Mouse (Mus musculus) hindbrain, postnatal 0 days (tissue): ENCODE data around the gene Pafah2. TPM values are rescaled to one million over a fixed set of nuclear protein-coding genes. Genes with fewer than 3 reads are reported as not detected.

ENCODE experiments used
- ATAC-seq: fragments of 200-750 bp; cut with Nextera tagmentation; 2 replicates; pipeline ENCODE4 v1.8.0; 2017; ENCODE audit warnings: mild to moderate bottlenecking, moderate TSS enrichment, moderate library complexity
- DNase-seq: peaks from one replicate; pipeline ENCODE4 v3.0.0-alpha.2; 2015; ENCODE audit warnings: low spot score
- H3K27ac ChIP-seq: fragments of 300-500 bp; sonication (generic); 2 replicates; pipeline ENCODE4 v1.5.1; 2014; ENCODE audit warnings: mild to moderate bottlenecking
- H3K27me3 ChIP-seq: fragments of 300-500 bp; sonication (generic); 2 replicates; pipeline ENCODE4 v1.6.1; 2014; ENCODE audit warnings: low read length, mixed read lengths; ENCODE audit not compliant: insufficient read depth
- H3K36me3 ChIP-seq: fragments of 300-500 bp; sonication (generic); 2 replicates; pipeline ENCODE4 v1.6.1; 2014; ENCODE audit warnings: low read length, mixed read lengths; ENCODE audit not compliant: insufficient read depth
- H3K4me1 ChIP-seq: fragments of 300-500 bp; sonication (generic); 2 replicates; pipeline ENCODE4 v1.6.1; 2014; ENCODE audit warnings: antibody characterized with exemption, low read length, mixed read lengths; ENCODE audit not compliant: insufficient read depth
- H3K4me2 ChIP-seq: fragments of 300-500 bp; sonication (generic); 2 replicates; pipeline ENCODE4 v1.6.1; 2014; ENCODE audit warnings: low read depth, mild to moderate bottlenecking, low read length, moderate library complexity, mixed read lengths
- H3K4me3 ChIP-seq: fragments of 300-500 bp; sonication (generic); 2 replicates; pipeline ENCODE4 v1.5.1; 2014; ENCODE audit warnings: low read length
- H3K9ac ChIP-seq: fragments of 300-500 bp; sonication (generic); replicated peaks from 2 replicates; pipeline ENCODE4 v1.6.1; 2014; ENCODE audit warnings: mild to moderate bottlenecking, low read length, moderate library complexity, mixed read lengths
- H3K9me3 ChIP-seq: fragments of 300-500 bp; sonication (generic); 2 replicates; pipeline ENCODE4 v1.6.1; 2016; ENCODE audit warnings: low read length, mixed read lengths
- CTCF ChIP-seq: IDR thresholded peaks from 2 replicates; pipeline ENCODE4 v1.5.1; 2016; ENCODE audit warnings: antibody characterized with exemption, control low read depth, low read depth
- WGBS: fragments of 180-500 bp; shearing (Covaris S2); extraction: QIAGEN DNeasy Blood & Tissue Kit; methylation state at CpG from one replicate; pipeline ENCODE4 v1.1.7; 2014; 5-methylcytosine and 5-hydroxymethylcytosine counted together
- polyA plus RNA-seq: library from polyadenylated mRNA; unstranded; fragments of >200 nt; fragmentation: Nextera tagmentation; extraction: Ambion mirVana; gene quantifications from 2 replicates; pipeline ENCODE4 v1.2.1, GENCODE M21; 2015
- total RNA-seq: library from RNA; depleted of rRNA; stranded (reverse); fragments of >200 nt; gene quantifications from 2 replicates; pipeline ENCODE4 v1.2.3, GENCODE M21; 2014

Pafah2 gene
- total and polyA plus RNA-seq, 2 experiments from 2014 or later: 6.7 to 17.9 TPM

DNA sequence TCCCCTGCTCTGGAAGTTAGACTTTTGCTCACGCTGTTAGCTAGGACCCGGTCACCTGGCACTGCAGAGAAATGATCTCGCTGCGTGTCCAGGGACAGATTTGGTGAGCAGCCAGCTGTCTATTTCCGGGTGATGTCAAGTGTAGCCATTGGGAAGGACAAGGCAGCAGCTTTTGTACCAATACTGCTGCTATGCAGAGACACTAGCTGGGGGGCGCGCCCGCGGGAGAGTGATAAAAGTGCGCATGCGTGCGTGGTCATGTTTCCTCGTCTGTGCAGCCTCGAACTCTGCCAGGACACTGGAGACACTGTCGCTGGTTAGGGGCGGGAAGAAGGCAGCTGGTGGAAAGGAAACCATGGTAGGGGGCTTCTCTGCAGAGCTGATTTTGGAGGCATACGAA is 20.1 kb downstream of the Pafah2 start:
- H3K9me3 ChIP-seq: no peaks in the 10 kb centered on the region
- H3K4me3 ChIP-seq: no peak overlapping the region
- no peak overlapping the region for H3K9ac ChIP-seq
- H3K4me1 ChIP-seq: no peaks in the 10 kb centered on the region
- TF ChIP-seq CTCF: no peak
- H3K27ac ChIP-seq: peak overlapping the region; percentile 41; the same call in 1 of the 2 replicates
- ATAC-seq: no peak
- peak; percentile 49 for DNase-seq
- 57% methylated on average over 17 of the region's 17 CpGs for WGBS
- no peaks in the 10 kb centered on the region for H3K36me3 ChIP-seq
- H3K27me3 ChIP-seq: no peaks in the 10 kb centered on the region
- H3K4me2 ChIP-seq: no peak overlapping the region

DNA sequence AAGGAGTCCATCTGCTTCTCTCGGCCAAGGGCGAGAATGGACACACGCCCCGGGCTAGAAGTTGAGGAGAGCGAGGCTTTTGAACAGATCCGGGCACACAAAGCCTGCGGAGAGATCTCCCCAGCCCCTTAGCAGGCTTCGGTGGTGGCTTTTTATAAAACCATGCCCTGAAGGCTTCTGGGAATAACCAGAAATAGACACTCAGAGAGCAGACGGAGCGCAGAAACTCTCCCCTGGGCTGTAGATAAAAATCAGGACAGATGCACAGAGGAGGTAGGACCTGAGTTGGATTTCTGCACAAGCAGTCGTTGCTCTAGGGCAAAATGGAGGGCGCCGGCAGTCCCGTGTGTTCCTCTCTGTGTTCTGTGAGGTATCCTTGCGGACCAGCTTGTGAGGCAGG is 20.5 kb downstream of the Pafah2 start:
- TF ChIP-seq CTCF: no peak
- no peak overlapping the region for H3K4me3 ChIP-seq
- ATAC-seq: no peak
- no peak for DNase-seq
- H3K4me1 ChIP-seq: no peaks in the 10 kb centered on the region
- H3K9ac ChIP-seq: no peak overlapping the region
- H3K36me3 ChIP-seq: no peaks in the 10 kb centered on the region
- H3K27ac ChIP-seq: peak overlapping the region; percentile 41; the same call in 1 of the 2 replicates
- no peak overlapping the region for H3K4me2 ChIP-seq
- 58% methylated on average over 15 of the region's 15 CpGs for WGBS
- no peaks in the 10 kb centered on the region for H3K27me3 ChIP-seq
- no peaks in the 10 kb centered on the region for H3K9me3 ChIP-seq

DNA sequence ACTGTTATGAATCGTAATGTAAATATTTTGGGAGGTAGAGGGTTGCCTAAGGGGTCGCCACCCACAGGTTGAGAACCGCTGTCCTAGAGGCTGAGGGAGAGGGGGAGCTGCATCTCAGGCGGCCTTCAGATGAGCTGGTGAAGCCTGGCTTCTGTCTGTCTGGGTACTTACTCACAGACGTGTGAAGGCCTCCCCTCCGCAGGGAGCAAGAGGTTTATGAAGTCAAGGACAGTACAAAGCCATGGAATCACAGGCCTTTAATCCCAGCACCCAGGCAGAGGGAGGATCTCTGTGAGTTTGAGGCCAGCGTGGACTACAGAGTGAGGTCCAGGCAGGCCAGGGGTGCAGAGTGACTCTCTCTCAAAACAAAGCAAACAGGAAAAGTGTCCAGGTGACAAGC is 21.0 kb downstream of the Pafah2 start:
- no peaks in the 10 kb centered on the region for H3K4me1 ChIP-seq
- DNase-seq: no peak
- 72% methylated on average over 7 of the region's 7 CpGs for WGBS
- H3K36me3 ChIP-seq: no peaks in the 10 kb centered on the region
- ATAC-seq: no peak
- no peak overlapping the region for H3K4me2 ChIP-seq
- TF ChIP-seq CTCF: no peak
- no peaks in the 10 kb centered on the region for H3K27me3 ChIP-seq
- no peak overlapping the region for H3K9ac ChIP-seq
- no peaks in the 10 kb centered on the region for H3K9me3 ChIP-seq
- H3K4me3 ChIP-seq: no peak overlapping the region
- H3K27ac ChIP-seq: 0 out of 2 replicates have a peak overlapping the region, but pooled peaks have one; percentile 41

DNA sequence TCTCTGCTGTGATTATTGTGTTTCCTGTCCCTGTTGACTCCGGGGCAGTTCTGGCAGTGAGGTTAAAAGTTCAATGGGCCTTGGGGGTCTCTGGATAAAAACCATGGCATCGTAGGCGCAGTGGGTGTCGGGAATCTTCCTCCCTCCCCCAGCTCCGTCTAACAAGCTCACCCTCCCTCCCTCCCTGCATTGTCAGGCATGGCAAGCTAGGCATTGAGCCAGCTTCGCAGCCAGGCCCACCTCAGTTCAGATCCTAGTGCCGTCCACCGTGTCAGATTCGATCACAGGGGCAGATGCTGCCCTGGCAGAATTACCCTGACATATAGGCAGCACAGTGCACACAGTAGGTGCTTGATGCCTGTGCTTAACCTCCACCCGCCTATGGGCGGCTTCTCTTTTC is 25.9 kb downstream of the Pafah2 start:
- no peak overlapping the region for H3K4me2 ChIP-seq
- H3K36me3 ChIP-seq: no peaks in the 10 kb centered on the region
- no peak for TF ChIP-seq CTCF
- H3K9me3 ChIP-seq: no peaks in the 10 kb centered on the region
- no peak for ATAC-seq
- no peak overlapping the region for H3K4me3 ChIP-seq
- no peaks in the 10 kb centered on the region for H3K27me3 ChIP-seq
- 39% methylated on average over 11 of the region's 11 CpGs for WGBS
- H3K9ac ChIP-seq: no peak overlapping the region
- H3K4me1 ChIP-seq: no peaks in the 10 kb centered on the region
- no peak for DNase-seq
- no peak overlapping the region for H3K27ac ChIP-seq

DNA sequence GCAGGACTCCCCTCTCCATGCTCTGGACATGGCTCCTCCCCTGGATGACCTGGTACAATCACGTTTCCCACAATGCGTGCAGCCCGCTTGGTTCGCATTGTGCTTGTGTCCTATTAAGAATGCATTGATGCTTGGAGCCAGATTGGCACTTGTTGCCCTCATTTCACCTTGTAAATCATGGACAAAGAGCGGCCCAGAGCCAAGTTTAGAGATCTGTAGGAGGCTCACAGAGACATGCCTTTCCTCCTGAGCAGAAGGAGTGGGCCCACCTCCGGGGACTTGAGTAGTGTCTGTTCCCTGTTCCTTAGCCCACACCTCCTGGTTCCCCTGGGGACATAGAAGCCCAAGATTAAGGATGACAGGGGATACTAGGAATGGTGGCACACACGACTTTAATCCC is 27.8 kb downstream of the Pafah2 start:
- Histone ChIP-seq H3K9ac (no peak overlapping the region), H3K4me2 (no peak overlapping the region), H3K27me3 (no peaks in the 10 kb centered on the region), H3K27ac (no peak overlapping the region), H3K9me3 (no peaks in the 10 kb centered on the region), H3K4me1 (no peaks in the 10 kb centered on the region), H3K36me3 (no peaks in the 10 kb centered on the region), H3K4me3 (no peak overlapping the region)
- no peak for TF ChIP-seq CTCF
- WGBS: 76% methylated on average over 7 of the region's 7 CpGs
- DNase-seq (no peak), ATAC-seq (no peak)

DNA sequence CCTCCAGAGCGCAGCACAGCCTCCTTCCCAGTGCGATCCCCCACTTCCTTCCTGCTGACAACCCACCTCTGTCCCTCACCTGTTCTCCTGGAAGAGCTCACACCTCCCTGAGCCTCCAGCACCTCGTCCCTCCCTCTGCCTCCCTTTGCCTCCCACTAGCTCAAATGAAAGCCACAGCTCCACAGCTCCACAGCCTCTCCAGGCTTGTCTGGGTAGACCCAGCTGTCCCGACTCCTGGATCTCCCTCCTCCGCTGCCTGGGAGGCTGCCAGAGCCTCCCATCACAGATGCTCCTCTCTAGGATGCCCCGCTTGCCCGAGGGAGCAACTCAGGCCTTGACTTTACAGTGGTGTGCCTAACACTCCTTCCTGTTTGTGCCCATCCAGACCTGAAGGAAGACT is 29.0 kb downstream of the Pafah2 start:
- ATAC-seq (no peak), DNase-seq (no peak)
- Histone ChIP-seq H3K27ac (no peak overlapping the region), H3K36me3 (no peaks in the 10 kb centered on the region), H3K4me3 (no peak overlapping the region), H3K27me3 (no peaks in the 10 kb centered on the region), H3K4me1 (peaks cover 5% of the 10 kb centered on the region), H3K9me3 (no peaks in the 10 kb centered on the region), H3K4me2 (no peak overlapping the region), H3K9ac (no peak overlapping the region)
- 66% methylated on average over 7 of the region's 7 CpGs for WGBS
- no peak for TF ChIP-seq CTCF

DNA sequence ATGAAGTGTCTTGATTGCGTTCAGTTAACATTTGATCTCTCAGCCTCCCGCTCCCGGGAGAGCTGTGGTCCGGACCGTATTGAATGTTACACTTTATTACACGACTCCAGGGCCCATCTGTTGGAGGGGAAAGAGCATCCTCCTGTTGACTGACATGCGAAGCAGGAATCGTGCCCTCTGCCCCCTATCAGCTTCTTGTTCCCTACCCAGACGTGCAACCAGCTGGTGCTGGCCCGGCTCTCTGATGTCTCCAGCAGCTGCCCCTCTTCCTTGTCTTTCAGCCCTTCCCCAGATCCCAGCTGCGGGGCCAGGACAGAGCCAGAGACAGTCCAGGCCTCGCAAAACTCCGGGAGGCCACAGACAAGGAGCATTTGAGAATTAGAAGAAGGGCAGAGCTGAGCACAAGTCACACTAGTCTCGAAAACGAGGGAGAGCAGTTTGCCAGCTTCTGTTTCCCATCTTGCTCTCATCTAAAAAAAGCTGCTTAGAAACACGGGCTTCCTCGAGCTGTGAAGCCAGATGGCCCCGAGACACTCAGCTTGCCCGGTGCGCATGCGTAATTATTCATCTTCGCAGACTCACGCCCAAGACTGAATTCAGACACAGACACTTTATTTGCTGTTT is 34.4 kb downstream of the Pafah2 start:
- Histone ChIP-seq H3K27ac (peak overlapping the region; percentile 83), H3K4me2 (peak overlapping the region; percentile 23), H3K4me3 (no peak overlapping the region), H3K27me3 (no peaks in the 10 kb centered on the region), H3K9ac (0 out of 2 replicates have a peak overlapping the region, but pooled peaks have one; percentile 26), H3K9me3 (no peaks in the 10 kb centered on the region), H3K4me1 (peaks cover 17% of the 10 kb centered on the region), H3K36me3 (no peaks in the 10 kb centered on the region)
- peak; percentile 94 for DNase-seq
- 9% methylated on average over 23 of the region's 23 CpGs for WGBS
- ATAC-seq: peak; percentile 88
- TF ChIP-seq CTCF: no peak
